Mouse (Mus musculus): Measurements from ENCODE around the gene Fam163b.
A peak's percentile ranks its signal among the peaks of the same experiment; 100 is the strongest.

Gene Fam163b

GRCm38 (mm10) chr2:27135935-27136334 is 6.4 kb downstream of the Fam163b start:
- no peak for DNase-seq (ENCODE audit: low spot score in 2 of 2)

- DNase-seq (ENCODE audit: low spot score in 2 of 2): no peak
Measured at GRCm38 (mm10) chr2:27128990-27129389, 13.3 kb downstream of the Fam163b start.

GRCm38 (mm10) chr2:27126496-27126895 is 15.8 kb downstream of the Fam163b start:
- no peak for DNase-seq (ENCODE audit: low spot score in 2 of 2)

- DNase-seq (ENCODE audit: low spot score in 2 of 2): no peak
Measured at GRCm38 (mm10) chr2:27125979-27126378, 16.3 kb downstream of the Fam163b start.

DNA sequence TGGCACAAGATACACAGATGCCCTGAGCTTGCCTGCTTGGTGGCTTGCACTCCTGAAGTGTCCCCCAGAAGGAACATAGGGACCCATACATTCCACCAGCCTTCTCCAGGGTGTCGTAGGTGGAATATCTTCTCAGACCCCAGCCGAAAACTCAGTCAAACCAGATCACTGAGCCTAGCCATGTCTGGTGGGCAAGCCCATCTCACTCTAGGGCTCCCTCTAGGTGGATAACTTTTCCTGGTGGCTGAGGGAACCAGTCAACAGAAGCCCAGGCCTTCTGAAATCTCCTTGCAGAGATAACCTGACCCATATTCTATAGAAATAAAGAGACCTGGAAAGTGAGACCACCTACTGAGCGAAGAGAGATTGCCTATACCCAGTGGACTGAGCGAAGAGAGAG is 19.2 kb downstream of the Fam163b start:
- no peak for DNase-seq (ENCODE audit: low spot score in 2 of 2)

DNA sequence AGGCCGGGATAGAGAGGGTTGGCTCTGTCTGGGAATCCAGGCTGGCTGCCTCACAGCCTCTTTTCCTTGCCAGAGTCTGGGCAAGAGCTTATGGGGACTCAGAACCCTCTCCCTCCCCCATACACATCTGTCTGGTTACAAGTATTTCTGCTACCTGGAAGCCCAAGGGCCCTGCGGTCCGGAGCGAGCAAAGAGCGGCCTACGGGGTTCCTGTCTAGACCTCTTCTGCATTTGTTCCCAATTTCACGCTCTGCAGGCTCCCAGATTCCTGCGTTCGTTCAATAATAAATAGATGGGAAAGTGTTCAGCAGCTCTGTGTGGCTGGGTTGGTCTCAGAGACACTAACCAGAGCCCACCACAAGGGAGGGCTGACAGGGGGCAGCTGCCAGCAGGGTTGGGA is 19.7 kb downstream of the Fam163b start:
- no peak for DNase-seq (ENCODE audit: low spot score in 2 of 2)

- DNase-seq (ENCODE audit: low spot score in 2 of 2): no peak
Measured at GRCm38 (mm10) chr2:27121626-27122355, 20.5 kb downstream of the Fam163b start.

DNA sequence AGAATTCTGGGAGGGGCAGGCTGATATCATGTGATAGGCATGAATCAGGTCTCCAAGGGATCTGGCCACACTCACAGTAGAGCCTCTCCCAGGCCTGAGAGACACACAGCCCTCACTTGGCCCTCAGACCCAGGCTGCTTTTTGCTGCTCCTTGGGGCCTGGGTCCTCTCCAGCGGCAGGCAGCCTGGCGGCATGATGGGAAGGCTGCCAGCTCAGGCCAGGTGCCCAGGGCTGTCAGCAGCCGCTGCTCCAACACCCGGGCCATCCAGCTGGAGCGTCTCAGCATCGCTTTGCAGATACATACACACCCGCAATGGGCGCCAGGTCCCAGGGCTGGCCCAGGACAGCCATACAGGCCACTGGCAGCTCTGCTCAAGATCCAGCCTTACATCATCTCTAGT is 22.1 kb downstream of the Fam163b start:
- DNase-seq (ENCODE audit: low spot score in 2 of 2): no peak

GRCm38 (mm10) chr2:27119766-27120165 is 22.5 kb downstream of the Fam163b start:
- DNase-seq (ENCODE audit: low spot score in 2 of 2): no peak

DNA sequence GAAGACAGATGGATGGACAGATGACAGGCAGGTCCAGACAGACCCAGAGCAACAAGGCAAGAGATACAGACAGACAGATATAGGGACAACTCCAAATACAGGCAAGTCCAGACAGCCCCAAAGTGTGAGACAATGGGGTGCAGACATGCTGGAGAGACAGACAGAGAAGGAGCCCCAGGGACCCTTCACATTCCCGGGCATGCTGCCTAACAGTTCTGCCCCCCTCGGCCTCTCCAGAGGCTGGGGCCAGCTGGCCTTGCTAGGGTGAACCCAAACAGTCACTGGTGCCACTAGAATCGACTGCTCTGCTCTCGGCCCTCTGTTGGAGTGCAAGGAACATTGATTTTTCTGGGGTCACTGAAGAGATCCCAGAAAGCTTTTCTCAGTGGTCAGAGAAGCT is 23.8 kb downstream of the Fam163b start:
- no peak for DNase-seq (ENCODE audit: low spot score in 2 of 2)

GRCm38 (mm10) chr2:27114169-27114568 is 28.1 kb downstream of the Fam163b start:
- no peak for DNase-seq (ENCODE audit: low spot score in 2 of 2)

- no peak for DNase-seq (ENCODE audit: low spot score in 2 of 2)
Measured at GRCm38 (mm10) chr2:27112585-27112984, 29.7 kb downstream of the Fam163b start.

- no peak for DNase-seq (ENCODE audit: low spot score in 2 of 2)
Measured at GRCm38 (mm10) chr2:27109052-27109451, 33.2 kb downstream of the Fam163b start.

- DNase-seq (ENCODE audit: low spot score in 2 of 2): no peak
Measured at GRCm38 (mm10) chr2:27108144-27108543, 34.1 kb downstream of the Fam163b start.

GRCm38 (mm10) chr2:27106816-27107215 is 35.5 kb downstream of the Fam163b start:
- no peak for DNase-seq (ENCODE audit: low spot score in 2 of 2)

DNA sequence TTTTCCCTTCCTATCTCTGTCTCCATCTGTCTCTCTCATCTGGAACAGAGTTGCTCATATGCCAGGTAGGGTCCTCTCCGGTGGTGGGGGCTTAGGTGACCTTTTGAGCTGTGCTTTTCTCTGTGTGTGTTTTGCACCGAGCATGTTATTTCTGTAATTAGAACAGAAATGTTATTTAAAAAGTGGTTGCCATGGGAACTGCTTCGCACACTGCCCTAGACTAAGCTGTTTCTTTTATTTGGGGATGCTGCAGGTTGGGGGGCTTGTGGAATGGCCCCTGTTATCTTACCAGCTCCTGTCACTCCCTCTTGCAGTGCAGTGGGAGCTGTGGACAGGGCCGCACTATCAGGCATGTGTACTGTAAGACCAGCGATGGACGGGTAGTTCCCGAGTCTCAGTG is 38.7 kb downstream of the Fam163b start:
- DNase-seq (ENCODE audit: low spot score in 2 of 2): peak in 1 of 2 experiments; percentile 48

DNA sequence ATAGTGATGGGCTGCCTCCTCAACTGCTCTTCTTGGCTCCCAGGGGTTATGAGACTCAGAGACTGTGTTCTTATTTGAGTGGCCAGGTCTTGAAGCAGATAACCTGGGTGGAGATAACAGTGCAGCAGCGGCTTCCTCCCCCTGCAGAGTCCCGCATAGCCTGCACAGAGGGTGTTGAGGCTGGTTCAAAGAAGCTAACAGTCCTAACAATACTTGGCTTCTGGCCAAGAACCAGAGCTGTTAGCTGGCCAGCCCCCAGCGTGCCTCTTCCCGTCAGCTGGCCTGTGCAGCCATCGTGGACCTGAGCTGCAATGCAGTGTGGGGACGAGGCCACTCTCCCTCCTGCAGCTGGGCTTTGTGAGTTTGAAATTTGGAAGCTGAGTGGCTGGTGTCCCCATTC is 44.5 kb downstream of the Fam163b start:
- no peak for DNase-seq (ENCODE audit: low spot score in 2 of 2)

GRCm38 (mm10) chr2:27097241-27097656 is 45.0 kb downstream of the Fam163b start:
- DNase-seq (ENCODE audit: low spot score in 2 of 2): peak in 1 of 2 experiments; percentile 46

GRCm38 (mm10) chr2:27096341-27096981 is 45.8 kb downstream of the Fam163b start:
- peak; percentile 77 to 83 for DNase-seq (ENCODE audit: low spot score in 2 of 2)

- DNase-seq (ENCODE audit: low spot score in 2 of 2): no peak
Measured at GRCm38 (mm10) chr2:27095178-27095577, 47.1 kb downstream of the Fam163b start.

DNA sequence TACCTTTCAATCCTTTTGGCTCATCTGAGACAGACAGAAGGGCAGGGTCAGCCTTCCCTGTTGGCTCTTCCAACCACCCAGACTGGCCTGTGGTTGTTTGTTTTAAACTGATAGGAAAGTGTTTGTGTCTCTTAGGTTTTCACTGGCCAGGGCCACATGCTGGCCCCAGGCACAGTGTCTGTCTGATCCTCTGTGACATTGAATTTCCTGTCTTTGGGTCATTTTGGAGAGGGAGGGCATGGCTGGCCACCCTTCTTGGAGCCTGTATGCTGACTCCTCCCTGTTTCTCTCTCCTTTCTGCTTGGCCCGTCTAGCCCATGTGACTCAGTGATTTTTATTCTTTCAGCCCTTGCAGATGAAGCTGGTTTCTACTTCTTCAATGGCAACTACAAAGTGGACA is 53.1 kb downstream of the Fam163b start:
- DNase-seq (ENCODE audit: low spot score in 2 of 2): no peak

DNA sequence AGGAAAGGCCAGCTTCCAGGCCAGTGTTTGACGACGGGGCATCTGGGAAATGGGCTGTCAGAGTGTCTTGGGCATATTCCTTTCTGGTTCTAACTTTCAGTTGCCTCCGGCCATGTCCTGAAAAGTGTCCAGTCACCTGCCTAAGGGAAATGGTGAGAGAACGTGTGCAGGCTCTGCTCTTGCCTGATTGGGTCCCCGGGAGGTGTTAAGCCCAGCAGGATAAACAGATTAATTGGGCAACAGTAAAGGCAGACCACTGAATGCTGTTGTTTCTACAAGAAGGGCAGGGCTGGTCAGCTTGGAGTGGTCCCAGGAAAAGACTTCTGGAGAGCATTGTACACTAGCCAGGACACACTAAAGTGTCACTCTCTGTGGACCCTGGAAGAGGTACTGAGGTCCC is 53.6 kb downstream of the Fam163b start:
- no peak for DNase-seq (ENCODE audit: low spot score in 2 of 2)

- DNase-seq (ENCODE audit: low spot score in 2 of 2): no peak
Measured at GRCm38 (mm10) chr2:27088071-27088644, 54.1 kb downstream of the Fam163b start.

Data from frontal cortex, postnatal 36 days (tissue).